Mouse (Mus musculus) kidney, embryonic 15.5 days (tissue): Measurements from ENCODE around the gene Glb1l3. TPM values are rescaled to one million over a fixed set of nuclear protein-coding genes. Genes with fewer than 3 reads are reported as not detected.
"Not testable (repeated sequence)": the region's sequence is repeated elsewhere in the genome, so short reads cannot be mapped to it uniquely, and the experiment has no call there.

ENCODE experiments used
- ATAC-seq: fragments of 200-750 bp; cut with Nextera tagmentation; replicated peaks from 2 replicates; pipeline ENCODE4 v1.8.0; 2017; ENCODE audit warnings: moderate TSS enrichment; ENCODE audit not compliant: low FRiP score
- H3K27ac ChIP-seq: fragments of 300-500 bp; sonication (generic); 2 replicates; pipeline ENCODE4 v1.5.1; 2015; ENCODE audit warnings: mild to moderate bottlenecking, inconsistent platforms
- H3K27me3 ChIP-seq: fragments of 300-500 bp; sonication (generic); 2 replicates; pipeline ENCODE4 v1.6.1; 2015; ENCODE audit warnings: inconsistent platforms
- H3K36me3 ChIP-seq: fragments of 300-500 bp; sonication (generic); 2 replicates; pipeline ENCODE4 v1.6.1; 2015; ENCODE audit warnings: inconsistent platforms
- H3K4me1 ChIP-seq: fragments of 300-500 bp; sonication (generic); 2 replicates; pipeline ENCODE4 v1.6.1; 2015; ENCODE audit warnings: inconsistent platforms
- H3K4me2 ChIP-seq: fragments of 300-500 bp; sonication (generic); 2 replicates; pipeline ENCODE4 v1.6.1; 2015; ENCODE audit warnings: moderate library complexity, mild to moderate bottlenecking, inconsistent platforms
- H3K4me3 ChIP-seq: fragments of 300-500 bp; sonication (generic); replicated peaks from 2 replicates; pipeline ENCODE4 v1.5.1; 2015; ENCODE audit warnings: mild to moderate bottlenecking, inconsistent platforms
- H3K9ac ChIP-seq: fragments of 300-500 bp; sonication (generic); 2 replicates; pipeline ENCODE4 v1.6.1; 2015; ENCODE audit warnings: mild to moderate bottlenecking, inconsistent platforms
- H3K9me3 ChIP-seq: fragments of 300-500 bp; sonication (generic); replicated peaks from 2 replicates; pipeline ENCODE4 v1.6.1; 2016; ENCODE audit warnings: inconsistent platforms
- WGBS: fragments of 180-500 bp; shearing (Covaris S2); methylation state at CpG from one replicate; pipeline ENCODE4 v1.1.7; 2015; ENCODE audit warnings: mixed read lengths; 5-methylcytosine and 5-hydroxymethylcytosine counted together
- polyA plus RNA-seq: library from polyadenylated mRNA; unstranded; fragments of >200 nt; fragmentation: Nextera tagmentation; extraction: Ambion mirVana; gene quantifications from 2 replicates; pipeline ENCODE4 v1.2.1, GENCODE M21; 2015

Glb1l3 gene
- not detected in 2 replicates for polyA plus RNA-seq

GRCm38 (mm10) chr9:26860751-26861150 is at the start of gene Glb1l3:
Glb1l3 (minus strand) TSS chr9:26860890.
- Histone ChIP-seq H3K4me1 (no peaks in the 10 kb centered on the region), H3K9ac (no peak within 1 kb of the TSS), H3K4me2 (no peak within 1 kb of the TSS), H3K9me3 (no peaks in the 10 kb centered on the region), H3K27me3 (no peaks in the 10 kb centered on the region), H3K27ac (no peak within 1 kb of the TSS), H3K36me3 (no peaks in the 10 kb centered on the region), H3K4me3 (no peak within 1 kb of the TSS)
- WGBS: 73% methylated on average over 5 of the region's 5 CpGs
- no peak for ATAC-seq

- H3K9me3 ChIP-seq, H3K4me1 ChIP-seq, H3K27ac ChIP-seq, H3K9ac ChIP-seq, H3K4me3 ChIP-seq, H3K27me3 ChIP-seq, H3K36me3 ChIP-seq, ATAC-seq, H3K4me2 ChIP-seq: not testable (repeated sequence)
- 82% methylated on average over 7 of the region's 7 CpGs for WGBS
Observed at GRCm38 (mm10) chr9:26869856-26870255, 9.2 kb upstream of the Glb1l3 start.

GRCm38 (mm10) chr9:26831089-26831488 is 29.6 kb downstream of the Glb1l3 start:
- no peaks in the 10 kb centered on the region for H3K4me1 ChIP-seq
- H3K27me3 ChIP-seq: no peaks in the 10 kb centered on the region
- no peak overlapping the region for H3K4me3 ChIP-seq
- H3K36me3 ChIP-seq: no peaks in the 10 kb centered on the region
- H3K9me3 ChIP-seq: no peaks in the 10 kb centered on the region
- no peak overlapping the region for H3K9ac ChIP-seq
- WGBS: 80% methylated on average over 3 of the region's 3 CpGs
- no peak overlapping the region for H3K4me2 ChIP-seq
- no peak for ATAC-seq
- no peak overlapping the region for H3K27ac ChIP-seq

- Histone ChIP-seq H3K9ac (no peak overlapping the region), H3K27me3 (no peaks in the 10 kb centered on the region), H3K4me2 (no peak overlapping the region), H3K36me3 (no peaks in the 10 kb centered on the region), H3K4me3 (no peak overlapping the region), H3K9me3 (no peaks in the 10 kb centered on the region), H3K27ac (no peak overlapping the region), H3K4me1 (no peaks in the 10 kb centered on the region)
- no peak for ATAC-seq
- 41% methylated on average over 1 of the region's 1 CpGs for WGBS
Observed at GRCm38 (mm10) chr9:26819942-26820341, 40.7 kb downstream of the Glb1l3 start.

- H3K4me2 ChIP-seq: no peak overlapping the region
- H3K27me3 ChIP-seq: no peaks in the 10 kb centered on the region
- H3K4me1 ChIP-seq: peaks cover 10% of the 10 kb centered on the region; the same call in 1 of the 2 replicates
- H3K27ac ChIP-seq: no peak overlapping the region
- 83% methylated on average over 2 of the region's 2 CpGs for WGBS
- no peak overlapping the region for H3K9ac ChIP-seq
- ATAC-seq: no peak
- H3K4me3 ChIP-seq: no peak overlapping the region
- H3K9me3 ChIP-seq: no peaks in the 10 kb centered on the region
- no peaks in the 10 kb centered on the region for H3K36me3 ChIP-seq
Observed at GRCm38 (mm10) chr9:26808735-26809134, 52.0 kb downstream of the Glb1l3 start.

GRCm38 (mm10) chr9:26805935-26806666 is 54.6 kb downstream of the Glb1l3 start, which contains the start of gene Glb1l2:
Glb1l2 (minus strand) TSS chr9:26806468.
- no peaks in the 10 kb centered on the region for H3K36me3 ChIP-seq
- H3K9me3 ChIP-seq: no peaks in the 10 kb centered on the region
- peak within 1 kb of the TSS; percentile 58 for H3K4me3 ChIP-seq
- peak within 1 kb of the TSS; percentile 81 for H3K4me2 ChIP-seq
- peaks cover 10% of the 10 kb centered on the region; the same call in 1 of the 2 replicates for H3K4me1 ChIP-seq
- peak within 1 kb of the TSS; percentile 46 for H3K9ac ChIP-seq
- no peaks in the 10 kb centered on the region for H3K27me3 ChIP-seq
- WGBS: 1% methylated on average over 33 of the region's 33 CpGs
- H3K27ac ChIP-seq: peak within 1 kb of the TSS; percentile 86
- ATAC-seq: peak; percentile 100

- H3K4me3 ChIP-seq: 0 out of 2 replicates have a peak overlapping the region, but pooled peaks have one; percentile 58
- H3K27me3 ChIP-seq: no peaks in the 10 kb centered on the region
- H3K27ac ChIP-seq: 0 out of 2 replicates have a peak overlapping the region, but pooled peaks have one; percentile 27
- ATAC-seq: no peak
- H3K9me3 ChIP-seq: no peaks in the 10 kb centered on the region
- no peaks in the 10 kb centered on the region for H3K36me3 ChIP-seq
- H3K4me1 ChIP-seq: peaks cover 17% of the 10 kb centered on the region; the same call in 1 of the 2 replicates
- peak overlapping the region; percentile 81 for H3K4me2 ChIP-seq
- H3K9ac ChIP-seq: no peak overlapping the region
Observed at GRCm38 (mm10) chr9:26804321-26804720, 56.4 kb downstream of the Glb1l3 start.

GRCm38 (mm10) chr9:26800357-26800756 is 60.3 kb downstream of the Glb1l3 start:
- H3K9ac ChIP-seq: no peak overlapping the region
- WGBS: 87% methylated on average over 2 of the region's 2 CpGs
- H3K27me3 ChIP-seq: no peaks in the 10 kb centered on the region
- no peaks in the 10 kb centered on the region for H3K9me3 ChIP-seq
- H3K4me2 ChIP-seq: no peak overlapping the region
- no peak overlapping the region for H3K4me3 ChIP-seq
- no peaks in the 10 kb centered on the region for H3K36me3 ChIP-seq
- peak overlapping the region; percentile 22; the same call in 1 of the 2 replicates for H3K27ac ChIP-seq
- H3K4me1 ChIP-seq: 0 out of 2 replicates have a peak, but pooled peaks cover 11% of the 10 kb centered on the region
- ATAC-seq: peak; percentile 69

GRCm38 (mm10) chr9:26798731-26799130 is 62.0 kb downstream of the Glb1l3 start:
- Histone ChIP-seq H3K9ac (no peak overlapping the region), H3K27me3 (no peaks in the 10 kb centered on the region), H3K4me2 (no peak overlapping the region), H3K4me1 (0 out of 2 replicates have a peak, but pooled peaks cover 7% of the 10 kb centered on the region), H3K36me3 (no peaks in the 10 kb centered on the region), H3K9me3 (no peaks in the 10 kb centered on the region), H3K27ac (peak overlapping the region; percentile 66), H3K4me3 (no peak overlapping the region)
- no peak; the same call in 1 of the 2 replicates for ATAC-seq
- 41% methylated on average over 1 of the region's 1 CpGs for WGBS

- 0 out of 2 replicates have a peak, but pooled peaks have one; percentile 25 for ATAC-seq
- Histone ChIP-seq H3K4me3 (no peak overlapping the region), H3K9ac (no peak overlapping the region), H3K4me1 (peaks cover 8% of the 10 kb centered on the region; the same call in 1 of the 2 replicates), H3K36me3 (no peaks in the 10 kb centered on the region), H3K27me3 (no peaks in the 10 kb centered on the region), H3K9me3 (no peaks in the 10 kb centered on the region), H3K27ac (peak overlapping the region; percentile 66; the same call in 1 of the 2 replicates), H3K4me2 (no peak overlapping the region)
- 70% methylated on average over 3 of the region's 3 CpGs for WGBS
Observed at GRCm38 (mm10) chr9:26798205-26798604, 62.5 kb downstream of the Glb1l3 start.

- 68% methylated on average over 3 of the region's 3 CpGs for WGBS
- no peak for ATAC-seq
Observed at GRCm38 (mm10) chr9:26792829-26793228, 67.9 kb downstream of the Glb1l3 start.

GRCm38 (mm10) chr9:26783414-26783975 is 77.2 kb downstream of the Glb1l3 start:
- Histone ChIP-seq H3K4me2 (no peak overlapping the region), H3K4me3 (no peak overlapping the region), H3K4me1 (no peaks in the 10 kb centered on the region), H3K27me3 (no peaks in the 10 kb centered on the region), H3K9ac (no peak overlapping the region), H3K9me3 (no peaks in the 10 kb centered on the region), H3K27ac (no peak overlapping the region), H3K36me3 (no peaks in the 10 kb centered on the region)
- ATAC-seq: no peak
- 74% methylated on average over 7 of the region's 7 CpGs for WGBS

More at GRCm38 (mm10) chr9:26792829-26793228, 67.9 kb downstream of the Glb1l3 start:
- no peaks in the 10 kb centered on the region for H3K27me3 ChIP-seq
- peaks cover 3% of the 10 kb centered on the region; the same call in 1 of the 2 replicates for H3K4me1 ChIP-seq
- no peaks in the 10 kb centered on the region for H3K36me3 ChIP-seq
- no peak overlapping the region for H3K27ac ChIP-seq
- no peaks in the 10 kb centered on the region for H3K9me3 ChIP-seq
- H3K4me2 ChIP-seq: no peak overlapping the region
- H3K9ac ChIP-seq: no peak overlapping the region
- no peak overlapping the region for H3K4me3 ChIP-seq
